Mouse (Mus musculus): ENCODE results near the gene Rap1gds1.

Rap1gds1 gene

GRCm38 (mm10) chr3:138877741-138878140 lies 197.3 kb downstream of the Rap1gds1 start:
- no peak for DNase-seq (ENCODE audit: low spot score)

- no peak for DNase-seq (ENCODE audit: low spot score)
Measured at GRCm38 (mm10) chr3:138876931-138877361, 198.1 kb downstream of the Rap1gds1 start.

DNA sequence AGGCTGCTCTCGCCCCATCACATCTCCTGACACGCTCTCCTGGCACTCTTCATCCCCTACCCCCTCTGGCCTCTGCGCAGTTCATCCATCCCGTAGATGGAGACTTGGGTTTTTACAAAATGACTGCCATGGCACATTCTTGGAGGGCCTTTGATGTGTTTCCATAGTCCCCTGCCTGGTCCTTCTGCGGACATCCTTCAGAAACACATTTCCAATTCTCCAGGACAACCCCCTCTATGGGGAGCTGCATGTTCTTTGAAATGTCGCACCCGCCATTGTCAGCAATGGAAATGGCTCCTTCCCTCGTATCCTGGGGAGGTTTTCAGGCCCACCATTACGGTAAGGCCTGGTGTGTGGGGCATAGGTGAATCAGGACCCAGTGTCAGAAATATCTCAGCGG lies 198.6 kb downstream of the Rap1gds1 start:
- no peak for DNase-seq (ENCODE audit: low spot score)

DNA sequence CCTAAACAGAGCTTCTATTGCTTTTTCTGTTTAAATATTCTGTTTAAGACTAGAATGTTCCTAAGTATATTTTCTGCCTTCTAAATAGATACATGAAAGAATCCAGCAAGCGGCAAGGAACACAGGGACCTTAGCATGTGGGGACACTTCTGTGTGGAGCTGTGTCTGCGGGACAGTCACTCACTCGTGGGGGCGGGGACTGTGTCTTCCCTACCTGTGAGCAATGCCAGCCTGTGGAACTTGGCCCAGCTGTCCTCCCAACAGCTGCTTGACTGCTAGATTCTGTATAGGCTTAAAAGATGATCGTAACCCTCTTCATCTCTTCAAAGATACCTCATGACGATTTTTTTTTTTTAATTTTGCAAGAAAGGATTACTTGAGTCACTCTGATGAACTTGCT lies 199.1 kb downstream of the Rap1gds1 start:
- DNase-seq (ENCODE audit: low spot score): no peak

Measured in ovary, postnatal 36 days (tissue).